In genomic region chr8:45934582-45935014, GRCm38 (mm10) we compare ENCODE assay signal across 8 mouse cellular contexts. TPM values are rescaled to one million over a fixed set of nuclear protein-coding genes. Genes with fewer than 3 reads are reported as not detected.
DNase-seq lines count a peak whose midpoint lies in the region; ATAC-seq lines count a peak whose summit lies in the region.

Gene Ccdc110 (plus strand): TSS chr8:45934619.

- H3K4me2 ChIP-seq in intestine, embryonic 16.5 days (ENCODE audit: low read depth, low read length), result peak within 1 kb of the TSS; percentile 47

- peaks cover 6% of the 10 kb centered on the region; the same call in 1 of the 2 replicates for H3K4me1 ChIP-seq in embryonic facial prominence, embryonic 10.5 days
- no peaks in the 10 kb centered on the region for H3K4me1 ChIP-seq in intestine, embryonic 16.5 days (ENCODE audit: control insufficient read depth, insufficient read depth, low read length)
- peaks cover 4% of the 10 kb centered on the region for H3K4me1 ChIP-seq in midbrain, embryonic 10.5 days

- no peaks in the 10 kb centered on the region for H3K36me3 ChIP-seq in embryonic facial prominence, embryonic 10.5 days (replicated peaks)
- H3K36me3 ChIP-seq in intestine, embryonic 16.5 days (ENCODE audit: control insufficient read depth, insufficient read depth, low read length), result no peaks in the 10 kb centered on the region
- H3K36me3 ChIP-seq in midbrain, embryonic 10.5 days, result no peaks in the 10 kb centered on the region

- H3K4me3 ChIP-seq in embryonic facial prominence, embryonic 10.5 days, result peak within 1 kb of the TSS; percentile 54
- peak within 1 kb of the TSS; percentile 33 for H3K4me3 ChIP-seq in intestine, embryonic 16.5 days (ENCODE audit: low read length)
- H3K4me3 ChIP-seq in midbrain, embryonic 10.5 days, result peak within 1 kb of the TSS; percentile 53

- H3K9me3 ChIP-seq in embryonic facial prominence, embryonic 10.5 days, result 0 out of 2 replicates have a peak, but pooled peaks cover 6% of the 10 kb centered on the region
- no peaks in the 10 kb centered on the region for H3K9me3 ChIP-seq in intestine, embryonic 16.5 days (ENCODE audit: control insufficient read depth, low read length)
- H3K9me3 ChIP-seq in midbrain, embryonic 10.5 days (replicated peaks), result peaks cover 13% of the 10 kb centered on the region; the same call in 1 of the 2 replicates

- H3K9ac ChIP-seq in intestine, embryonic 16.5 days (ENCODE audit: low read depth, low read length), result peak within 1 kb of the TSS; percentile 4; the same call in 1 of the 2 replicates

- intact Hi-C loops in left cerebral cortex, postnatal 25 days (cut with DNase I), result loop anchor here (1.0 to 5.0 kb wide), 4 partner anchors 117 to 495 kb away; no protein-coding TSS in a partner anchor

- H3K27ac ChIP-seq in embryonic facial prominence, embryonic 10.5 days (replicated peaks), result no peak within 1 kb of the TSS
- no peak within 1 kb of the TSS for H3K27ac ChIP-seq in intestine, embryonic 16.5 days (ENCODE audit: low read length)
- H3K27ac ChIP-seq in midbrain, embryonic 10.5 days (replicated peaks), result peak within 1 kb of the TSS; percentile 69

- 3% methylated on average over 23 of the region's 23 CpGs for WGBS in embryonic facial prominence, embryonic 10.5 days
- WGBS in intestine, embryonic 16.5 days, result 4% methylated on average over 23 of the region's 23 CpGs
- 2% methylated on average over 23 of the region's 23 CpGs for WGBS in midbrain, embryonic 10.5 days

- peak; percentile 99 for DNase-seq in adrenal gland, postnatal 10 days
- peak; percentile 96 for DNase-seq in embryonic facial prominence, embryonic 10.5 days (ENCODE audit: low spot score)
- peak; percentile 26 for DNase-seq in gonadal fat pad, adult 2 months (ENCODE audit: low read depth)
- DNase-seq in left cerebral cortex, postnatal 25 days (ENCODE audit: low spot score in 2 of 2), result peak; percentile 94 to 97
- DNase-seq in midbrain, embryonic 10.5 days (ENCODE audit: low spot score), result peak; percentile 94
- DNase-seq in right cerebral cortex, postnatal 36 days (ENCODE audit: low spot score in 2 of 2), result peak; percentile 91 to 95
- DNase-seq in urinary bladder, postnatal 4 days (ENCODE audit: low spot score in 2 of 2), result peak; percentile 90 to 98

- peak; percentile 83 for ATAC-seq in intestine, embryonic 16.5 days

- H3K27me3 ChIP-seq in embryonic facial prominence, embryonic 10.5 days (replicated peaks; ENCODE audit: low read depth, poor library complexity, severe bottlenecking), result peaks cover 4% of the 10 kb centered on the region; the same call in 1 of the 2 replicates
- 0 out of 2 replicates have a peak, but pooled peaks cover 2% of the 10 kb centered on the region for H3K27me3 ChIP-seq in intestine, embryonic 16.5 days (replicated peaks; ENCODE audit: control insufficient read depth, insufficient read depth, low read length)
- H3K27me3 ChIP-seq in midbrain, embryonic 10.5 days (ENCODE audit: low read depth, poor library complexity, severe bottlenecking), result peaks cover 5% of the 10 kb centered on the region; the same call in 1 of the 2 replicates

RNA-seq across cellular contexts. Expression of gene Ccdc110, which starts in this region (rescaled TPM):
- total RNA-seq in adrenal gland, postnatal 10 days (2021), result under 1 TPM in 1 of 2 experiments, not detected in 1; 0.21 TPM
- 0.08 TPM in 1 of 2 replicates, not detected in the other for polyA plus RNA-seq in embryonic facial prominence, embryonic 10.5 days (2016; fragmentation: Nextera tagmentation; extraction: Ambion mirVana)
- polyA plus RNA-seq in gonadal fat pad, adult 2 months (2012; rRNA removed), result 0.04 and 0.16 TPM in 2 replicates
- polyA plus RNA-seq in intestine, embryonic 16.5 days (2015; fragmentation: Nextera tagmentation; extraction: Ambion mirVana), result not detected in 2 replicates
- 1 to 10 TPM; 1.3 to 1.4 TPM for total RNA-seq in left cerebral cortex, postnatal 25 days (2021)
- 0.19 TPM in 1 of 2 replicates, not detected in the other for polyA plus RNA-seq in midbrain, embryonic 10.5 days (2016; fragmentation: Nextera tagmentation; extraction: Ambion mirVana)

Comparison
In these comparisons a context has a peak if more than half of its experiments do, and no peak if none do; other contexts are left out.
1. Peak in DNase-seq in adrenal gland, postnatal 10 days; RNA of the gene not detected or under 1 TPM.
2. Peak in DNase-seq and H3K4me3 ChIP-seq in embryonic facial prominence, embryonic 10.5 days; RNA of the gene not detected or under 1 TPM.
3. Peak in DNase-seq in gonadal fat pad, adult 2 months; RNA of the gene not detected or under 1 TPM.
4. Peak in ATAC-seq, H3K4me3 ChIP-seq, H3K9ac ChIP-seq and H3K4me2 ChIP-seq in intestine, embryonic 16.5 days; RNA of the gene not detected or under 1 TPM.
5. Peak in DNase-seq, H3K4me3 ChIP-seq and H3K27ac ChIP-seq in midbrain, embryonic 10.5 days; RNA of the gene not detected or under 1 TPM.
6. DNase-seq: peak in every context shown above with its lines; median percentile 99 in adrenal gland, postnatal 10 days; 96 in embryonic facial prominence, embryonic 10.5 days; 96 in left cerebral cortex, postnatal 25 days; 94 in midbrain, embryonic 10.5 days; 94 in urinary bladder, postnatal 4 days; 93 in right cerebral cortex, postnatal 36 days; 26 in gonadal fat pad, adult 2 months.